8 mouse cellular contexts compared by ENCODE assay signal in the genomic region with DNA sequence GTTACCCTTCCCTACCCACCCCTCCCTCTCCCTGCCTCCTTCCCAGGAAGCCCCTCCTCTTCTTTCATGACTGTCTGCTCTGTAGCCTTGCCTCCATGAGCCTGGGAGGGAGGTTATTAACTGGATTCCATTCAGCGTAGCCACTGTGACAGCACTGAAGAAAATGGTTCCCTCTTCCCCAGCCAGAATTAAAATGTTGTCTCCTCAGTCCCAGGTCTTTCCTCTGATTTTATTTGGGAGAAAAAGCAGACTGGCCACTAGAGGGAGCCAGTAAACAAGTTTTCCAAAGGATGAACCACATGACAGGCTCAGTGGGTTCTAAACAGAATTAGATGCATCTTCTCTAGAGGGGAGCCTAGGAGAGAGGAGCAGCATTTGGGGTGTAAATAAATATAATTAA. TPM values are rescaled to one million over a fixed set of nuclear protein-coding genes. Genes with fewer than 3 reads are reported as not detected.
A peak's percentile ranks its signal among the peaks of the same experiment; 100 is the strongest.
DNase-seq lines count a peak whose midpoint lies in the region; ATAC-seq and TF ChIP-seq lines count a peak whose summit lies in the region.

No protein-coding gene starts in this region.

- ATAC-seq in heart, embryonic 16.5 days (replicated peaks; ENCODE audit: extremely low read depth, insufficient read depth, low FRiP score) = peak; percentile 58; the same call in 1 of the 2 replicates
- no peak for ATAC-seq in heart, embryonic 11.5 days (replicated peaks; ENCODE audit: insufficient number of reproducible peaks, low FRiP score, low TSS enrichment)
- peak; percentile 92 for ATAC-seq in forebrain, postnatal 0 days
- ATAC-seq in intestine, postnatal 0 days = no peak
- peak; percentile 73 for ATAC-seq in midbrain, embryonic 14.5 days (ENCODE audit: low FRiP score, low TSS enrichment)

- H3K9ac ChIP-seq in heart, embryonic 16.5 days (ENCODE audit: low read length) = no peak overlapping the region
- H3K9ac ChIP-seq in heart, embryonic 11.5 days (ENCODE audit: low read depth, low read length) = no peak overlapping the region
- H3K9ac ChIP-seq in forebrain, postnatal 0 days = no peak overlapping the region
- H3K9ac ChIP-seq in intestine, postnatal 0 days (ENCODE audit: low read depth, low read length) = no peak overlapping the region
- no peak overlapping the region for H3K9ac ChIP-seq in midbrain, embryonic 14.5 days (replicated peaks; ENCODE audit: low read length)

- no peaks in the 10 kb centered on the region for H3K4me1 ChIP-seq in heart, embryonic 16.5 days (ENCODE audit: control insufficient read depth, insufficient read depth, low read length)
- no peaks in the 10 kb centered on the region for H3K4me1 ChIP-seq in heart, embryonic 11.5 days (ENCODE audit: control insufficient read depth, insufficient read depth, low read length)
- no peaks in the 10 kb centered on the region for H3K4me1 ChIP-seq in forebrain, postnatal 0 days (ENCODE audit: insufficient read depth)
- H3K4me1 ChIP-seq in intestine, postnatal 0 days (replicated peaks; ENCODE audit: control insufficient read depth, insufficient read depth, low read length) = 0 out of 2 replicates have a peak, but pooled peaks cover 4% of the 10 kb centered on the region
- no peaks in the 10 kb centered on the region for H3K4me1 ChIP-seq in midbrain, embryonic 14.5 days (ENCODE audit: control insufficient read depth, insufficient read depth, low read length)

- H3K27me3 ChIP-seq in heart, embryonic 16.5 days (ENCODE audit: control insufficient read depth, insufficient read depth, low read length) = no peaks in the 10 kb centered on the region
- H3K27me3 ChIP-seq in heart, embryonic 11.5 days (ENCODE audit: control insufficient read depth, insufficient read depth, low read length) = no peaks in the 10 kb centered on the region
- H3K27me3 ChIP-seq in forebrain, postnatal 0 days (ENCODE audit: insufficient read depth, low read length) = no peaks in the 10 kb centered on the region
- no peaks in the 10 kb centered on the region for H3K27me3 ChIP-seq in intestine, postnatal 0 days (replicated peaks; ENCODE audit: control insufficient read depth, insufficient read depth, low read length)
- no peaks in the 10 kb centered on the region for H3K27me3 ChIP-seq in midbrain, embryonic 14.5 days (ENCODE audit: control insufficient read depth, insufficient read depth, low read length)

- peak; percentile 11 for DNase-seq in cerebellum, adult 11-12 months
- DNase-seq in forebrain, postnatal 0 days = peak; percentile 89
- DNase-seq in left cerebral cortex, postnatal 25 days (ENCODE audit: low spot score in 2 of 2) = peak; percentile 73 to 89
- peak; percentile 91 for DNase-seq in midbrain, embryonic 14.5 days
- peak; percentile 76 for DNase-seq in testis, postnatal 10 days (ENCODE audit: low spot score)

- H3K4me3 ChIP-seq in heart, embryonic 16.5 days (ENCODE audit: low read length) = no peak overlapping the region
- H3K4me3 ChIP-seq in heart, embryonic 11.5 days (ENCODE audit: low read depth, low read length) = no peak overlapping the region
- H3K4me3 ChIP-seq in forebrain, postnatal 0 days (ENCODE audit: low read depth, low read length) = no peak overlapping the region
- H3K4me3 ChIP-seq in intestine, postnatal 0 days (ENCODE audit: low read depth, low read length) = no peak overlapping the region
- H3K4me3 ChIP-seq in midbrain, embryonic 14.5 days (replicated peaks; ENCODE audit: low read depth, low read length) = no peak overlapping the region

- intact Hi-C loops in left cerebral cortex, postnatal 25 days (cut with DNase I) = loop anchor here (5.0 to 10.0 kb wide), 2 partner anchors 368 to 495 kb away; a partner anchor contains a TSS

- H3K27ac ChIP-seq in heart, embryonic 16.5 days (ENCODE audit: low read length) = no peak overlapping the region
- no peak overlapping the region for H3K27ac ChIP-seq in heart, embryonic 11.5 days (ENCODE audit: low read depth, low read length)
- H3K27ac ChIP-seq in forebrain, postnatal 0 days (ENCODE audit: low read depth, low read length) = no peak overlapping the region
- no peak overlapping the region for H3K27ac ChIP-seq in intestine, postnatal 0 days (ENCODE audit: low read depth, low read length)
- no peak overlapping the region for H3K27ac ChIP-seq in midbrain, embryonic 14.5 days (replicated peaks; ENCODE audit: low read depth, low read length)

- H3K4me2 ChIP-seq in heart, embryonic 16.5 days (ENCODE audit: low read depth, low read length) = no peak overlapping the region
- no peak overlapping the region for H3K4me2 ChIP-seq in heart, embryonic 11.5 days
- H3K4me2 ChIP-seq in forebrain, postnatal 0 days (ENCODE audit: low read depth) = no peak overlapping the region
- no peak overlapping the region for H3K4me2 ChIP-seq in intestine, postnatal 0 days (replicated peaks; ENCODE audit: low read depth)
- H3K4me2 ChIP-seq in midbrain, embryonic 14.5 days (ENCODE audit: low read length) = no peak overlapping the region

- WGBS in heart, embryonic 16.5 days = 47% methylated on average over 1 of the region's 1 CpGs
- 42% methylated on average over 1 of the region's 1 CpGs for WGBS in heart, embryonic 11.5 days (ENCODE audit: insufficient replicate concordance)
- WGBS in forebrain, postnatal 0 days = 36% methylated on average over 1 of the region's 1 CpGs
- WGBS in intestine, postnatal 0 days = 47% methylated on average over 1 of the region's 1 CpGs
- WGBS in midbrain, embryonic 14.5 days = 40% methylated on average over 1 of the region's 1 CpGs

- no peaks in the 10 kb centered on the region for H3K9me3 ChIP-seq in heart, embryonic 16.5 days (replicated peaks; ENCODE audit: control insufficient read depth, low read length)
- no peaks in the 10 kb centered on the region for H3K9me3 ChIP-seq in heart, embryonic 11.5 days (replicated peaks; ENCODE audit: control insufficient read depth, low read length)
- H3K9me3 ChIP-seq in forebrain, postnatal 0 days (ENCODE audit: low read length) = no peaks in the 10 kb centered on the region
- no peaks in the 10 kb centered on the region for H3K9me3 ChIP-seq in intestine, postnatal 0 days (ENCODE audit: control insufficient read depth)
- H3K9me3 ChIP-seq in midbrain, embryonic 14.5 days (ENCODE audit: control insufficient read depth, low read length) = no peaks in the 10 kb centered on the region

- TF ChIP-seq CTCF in forebrain, postnatal 0 days (IDR thresholded peaks at IDR 0.05; ENCODE audit: low read depth) = peak; percentile 84
- peak; percentile 79 for TF ChIP-seq CTCF in intestine, postnatal 0 days (IDR thresholded peaks at IDR 0.05; ENCODE audit: low read depth)

- H3K36me3 ChIP-seq in heart, embryonic 16.5 days (ENCODE audit: control insufficient read depth, insufficient read depth) = peaks cover 19% of the 10 kb centered on the region
- no peaks in the 10 kb centered on the region for H3K36me3 ChIP-seq in heart, embryonic 11.5 days (ENCODE audit: control insufficient read depth, insufficient read depth, low read length)
- H3K36me3 ChIP-seq in forebrain, postnatal 0 days (ENCODE audit: insufficient read depth) = peaks cover 49% of the 10 kb centered on the region
- H3K36me3 ChIP-seq in intestine, postnatal 0 days (ENCODE audit: control insufficient read depth, insufficient read depth) = peaks cover 52% of the 10 kb centered on the region
- peaks cover 68% of the 10 kb centered on the region for H3K36me3 ChIP-seq in midbrain, embryonic 14.5 days (ENCODE audit: control insufficient read depth, insufficient read depth, low read length)

RNA-seq across cellular contexts. Expression of a gene that starts 27.2 kb away (rescaled TPM):
- polyA plus RNA-seq in heart, embryonic 16.5 days (2015; fragmentation: Nextera tagmentation; extraction: Ambion mirVana) = 29.4 and 32.2 TPM in 2 replicates
- 27.4 and 34.5 TPM in 2 replicates for polyA plus RNA-seq in heart, embryonic 11.5 days (2014; fragmentation: Nextera tagmentation; extraction: Ambion mirVana)
- 20.5 and 22.5 TPM in 2 replicates for total RNA-seq in forebrain, postnatal 0 days (2014; rRNA removed)
- 18.1 and 23.3 TPM in 2 replicates for polyA plus RNA-seq in forebrain, postnatal 0 days (2015; fragmentation: Nextera tagmentation; extraction: Ambion mirVana)
- 10.1 TPM in 2 replicates for polyA plus RNA-seq in intestine, postnatal 0 days (2015; fragmentation: Nextera tagmentation; extraction: Ambion mirVana)
- 10 to 100 TPM; 17.9 to 26.0 TPM for total RNA-seq in left cerebral cortex, postnatal 25 days (2021)
- 29.0 and 37.2 TPM in 2 replicates for polyA plus RNA-seq in midbrain, embryonic 14.5 days (2014; fragmentation: Nextera tagmentation; extraction: Ambion mirVana)

RNA-seq across cellular contexts. Expression of a gene that starts 27.3 kb away (rescaled TPM):
- 18.6 and 21.6 TPM in 2 replicates for polyA plus RNA-seq in heart, embryonic 16.5 days (2015; fragmentation: Nextera tagmentation; extraction: Ambion mirVana)
- polyA plus RNA-seq in heart, embryonic 11.5 days (2014; fragmentation: Nextera tagmentation; extraction: Ambion mirVana) = 27.2 and 27.6 TPM in 2 replicates
- total RNA-seq in forebrain, postnatal 0 days (2014; rRNA removed) = 27.5 and 27.8 TPM in 2 replicates
- 29.9 and 33.2 TPM in 2 replicates for polyA plus RNA-seq in forebrain, postnatal 0 days (2015; fragmentation: Nextera tagmentation; extraction: Ambion mirVana)
- 65.6 TPM in 2 replicates for polyA plus RNA-seq in intestine, postnatal 0 days (2015; fragmentation: Nextera tagmentation; extraction: Ambion mirVana)
- total RNA-seq in left cerebral cortex, postnatal 25 days (2021) = 10 to 100 TPM; 35.5 to 36.3 TPM
- 43.1 and 44.9 TPM in 2 replicates for polyA plus RNA-seq in midbrain, embryonic 14.5 days (2014; fragmentation: Nextera tagmentation; extraction: Ambion mirVana)

Comparison
In these comparisons a context has a peak if more than half of its experiments do, and no peak if none do; other contexts are left out.
1. ATAC-seq: peak in heart, embryonic 16.5 days (single experiment), forebrain, postnatal 0 days (single experiment) and midbrain, embryonic 14.5 days (single experiment); none in heart, embryonic 11.5 days (single experiment) and intestine, postnatal 0 days (single experiment).
2. DNase-seq: peak in every context shown above with its lines; median percentile 91 in midbrain, embryonic 14.5 days; 89 in forebrain, postnatal 0 days; 81 in left cerebral cortex, postnatal 25 days; 76 in testis, postnatal 10 days; 11 in cerebellum, adult 11-12 months.